Mouse (Mus musculus) kidney, postnatal 14 days (tissue): Measurements from ENCODE around the gene Atp1a1.
A peak's percentile ranks its signal among the peaks of the same experiment; 100 is the strongest.

Experiments used
- DNase-seq: peaks from one replicate; pipeline ENCODE4 v3.0.0; 2022; ENCODE audit warnings: mixed read lengths

Gene Atp1a1

GRCm38 (mm10) chr3:101604550-101605223 lies at the start of gene Atp1a1:
TSS of gene Atp1a1 (minus strand) at chr3:101604684.
- peak; percentile 99 for DNase-seq

- DNase-seq: no peak
Measured at GRCm38 (mm10) chr3:101653446-101653845, 49.0 kb upstream of the Atp1a1 start.

GRCm38 (mm10) chr3:101652967-101653366 lies 48.5 kb upstream of the Atp1a1 start:
- DNase-seq: peak; percentile 31

GRCm38 (mm10) chr3:101650328-101650727 lies 45.8 kb upstream of the Atp1a1 start:
- no peak for DNase-seq

GRCm38 (mm10) chr3:101649271-101649670 lies 44.8 kb upstream of the Atp1a1 start:
- DNase-seq: peak; percentile 34

GRCm38 (mm10) chr3:101648096-101648793 lies 43.8 kb upstream of the Atp1a1 start:
- DNase-seq: peak; percentile 80

- DNase-seq: no peak
Measured at GRCm38 (mm10) chr3:101646806-101647205, 42.3 kb upstream of the Atp1a1 start.

GRCm38 (mm10) chr3:101645569-101646106 lies 41.2 kb upstream of the Atp1a1 start:
- DNase-seq: no peak

- no peak for DNase-seq
Measured at GRCm38 (mm10) chr3:101644062-101644802, 39.7 kb upstream of the Atp1a1 start.

- DNase-seq: no peak
Measured at GRCm38 (mm10) chr3:101643264-101643663, 38.8 kb upstream of the Atp1a1 start.

GRCm38 (mm10) chr3:101638223-101638622 lies 33.7 kb upstream of the Atp1a1 start:
- no peak for DNase-seq

- DNase-seq: no peak
Measured at GRCm38 (mm10) chr3:101636510-101636909, 32.0 kb upstream of the Atp1a1 start.

GRCm38 (mm10) chr3:101636086-101636485 lies 31.6 kb upstream of the Atp1a1 start:
- DNase-seq: no peak

- DNase-seq: no peak
Measured at GRCm38 (mm10) chr3:101634141-101634900, 29.8 kb upstream of the Atp1a1 start.

- no peak for DNase-seq
Measured at GRCm38 (mm10) chr3:101628255-101628654, 23.8 kb upstream of the Atp1a1 start.

- no peak for DNase-seq
Measured at GRCm38 (mm10) chr3:101624287-101624686, 19.8 kb upstream of the Atp1a1 start.

GRCm38 (mm10) chr3:101619017-101619416 lies 14.5 kb upstream of the Atp1a1 start:
- DNase-seq: no peak

- DNase-seq: no peak
Measured at GRCm38 (mm10) chr3:101618505-101618904, 14.0 kb upstream of the Atp1a1 start.

- DNase-seq: no peak
Measured at GRCm38 (mm10) chr3:101617451-101617850, 13.0 kb upstream of the Atp1a1 start.

- DNase-seq: no peak
Measured at GRCm38 (mm10) chr3:101617007-101617406, 12.5 kb upstream of the Atp1a1 start.

GRCm38 (mm10) chr3:101615856-101616255 lies 11.4 kb upstream of the Atp1a1 start:
- DNase-seq: no peak

- DNase-seq: no peak
Measured at GRCm38 (mm10) chr3:101611813-101612491, 7.5 kb upstream of the Atp1a1 start.
